Mouse (Mus musculus) heart, postnatal 4 days (tissue): ENCODE measurements at regions not wholly inside any gene's neighbourhood (a gene's known extent, or its start where the extent isn't known, plus 50 kb on each side); places are given as distances from the start of the nearest gene placed in this dataset.
A peak's percentile ranks its signal among the peaks of the same experiment; 100 is the strongest.
"Not testable (repeated sequence)": the region's sequence is repeated elsewhere in the genome, so short reads cannot be mapped to it uniquely, and the experiment has no call there.

ENCODE experiments used
- DNase-seq: peaks from one replicate; pipeline ENCODE4 v3.0.0; 2021

DNA sequence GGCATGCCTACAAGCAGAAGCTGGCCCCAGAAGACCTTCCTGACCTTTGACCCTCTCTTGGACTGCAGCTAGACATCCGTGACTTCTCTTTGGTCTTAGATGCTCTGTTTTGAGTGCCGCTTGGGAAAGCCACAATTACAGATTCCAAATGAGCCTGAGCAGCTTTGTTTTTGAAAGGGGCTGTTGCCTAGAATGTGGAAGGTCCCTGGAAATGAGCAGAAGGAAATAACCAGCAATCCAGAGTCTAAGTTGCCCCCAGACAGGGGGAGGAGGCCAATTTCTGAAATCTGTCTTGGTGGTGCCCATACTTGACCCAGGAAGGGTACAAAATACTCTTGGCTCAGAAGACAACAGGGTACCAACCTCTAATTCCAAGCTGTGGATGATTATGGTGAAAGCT lies 253.9 kb downstream of the Nuak1 start:
- no peak for DNase-seq

GRCm38 (mm10) chr10:84199035-84199434 lies 241.4 kb downstream of the Nuak1 start:
- DNase-seq, result no peak

DNA sequence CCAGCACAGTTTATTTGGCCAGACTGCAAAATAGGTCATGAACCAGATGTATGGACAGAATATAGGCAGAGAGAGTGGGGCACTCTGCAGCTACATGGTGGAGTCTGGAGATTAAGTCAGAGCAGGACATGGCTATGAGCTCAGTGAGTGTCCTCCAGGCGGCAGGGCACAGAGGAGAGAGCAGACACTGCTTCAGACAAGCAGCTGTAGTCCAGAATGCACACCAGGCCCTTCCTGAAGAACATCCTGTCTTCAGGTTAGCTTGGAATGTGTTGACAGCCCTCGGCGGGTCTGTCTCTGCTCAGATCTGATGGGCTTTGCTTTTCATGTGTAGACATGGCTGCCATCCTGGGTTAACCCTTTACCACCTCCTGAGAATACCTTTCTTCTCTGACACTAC lies 238.6 kb downstream of the Nuak1 start:
- peak; percentile 12 for DNase-seq

GRCm38 (mm10) chr10:84212096-84212785 lies 228.2 kb downstream of the Nuak1 start:
- DNase-seq, result no peak

- DNase-seq, result no peak
These were observed 225.6 kb downstream of the Nuak1 start for GRCm38 (mm10) chr10:84214812-84215211.

DNA sequence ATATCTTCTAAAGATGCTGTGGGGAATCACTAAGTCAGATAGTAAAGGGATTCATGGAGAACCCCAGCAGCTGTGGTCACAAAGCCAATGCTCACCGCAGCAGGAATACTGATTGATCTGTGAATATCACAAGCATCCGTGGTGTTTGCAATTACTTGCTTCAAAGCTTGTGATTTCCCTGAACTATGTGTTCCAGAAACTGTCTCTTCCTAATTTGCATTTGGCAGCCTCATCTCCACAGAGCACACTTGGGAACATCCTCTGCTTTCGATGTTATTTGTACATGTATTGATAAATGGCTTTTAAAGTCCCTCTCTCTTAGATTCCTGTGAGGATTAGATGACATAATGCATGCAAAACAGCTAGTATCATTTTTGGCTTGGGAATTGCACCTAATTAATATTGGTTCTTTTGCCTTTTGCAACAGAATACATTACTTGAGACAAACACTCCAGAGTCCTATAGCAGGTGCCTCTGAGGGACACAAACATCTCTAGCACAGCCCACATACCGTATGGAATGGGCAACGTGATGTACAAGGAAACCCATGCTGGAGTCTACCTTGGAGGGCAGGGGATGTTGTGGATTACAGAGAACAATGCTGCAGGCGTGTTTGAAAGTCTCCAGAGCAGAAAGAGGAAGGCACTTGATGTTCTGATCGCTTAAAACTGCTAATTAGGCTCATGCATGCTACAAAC lies 211.0 kb downstream of the Nuak1 start:
- no peak for DNase-seq

GRCm38 (mm10) chr10:84230011-84230781 lies 210.2 kb downstream of the Nuak1 start:
- peak; percentile 80 for DNase-seq

- DNase-seq, result no peak
These were observed 205.4 kb downstream of the Nuak1 start for GRCm38 (mm10) chr10:84235006-84235405.

- DNase-seq, result no peak
These were observed 204.2 kb downstream of the Nuak1 start for GRCm38 (mm10) chr10:84236236-84236635.

DNA sequence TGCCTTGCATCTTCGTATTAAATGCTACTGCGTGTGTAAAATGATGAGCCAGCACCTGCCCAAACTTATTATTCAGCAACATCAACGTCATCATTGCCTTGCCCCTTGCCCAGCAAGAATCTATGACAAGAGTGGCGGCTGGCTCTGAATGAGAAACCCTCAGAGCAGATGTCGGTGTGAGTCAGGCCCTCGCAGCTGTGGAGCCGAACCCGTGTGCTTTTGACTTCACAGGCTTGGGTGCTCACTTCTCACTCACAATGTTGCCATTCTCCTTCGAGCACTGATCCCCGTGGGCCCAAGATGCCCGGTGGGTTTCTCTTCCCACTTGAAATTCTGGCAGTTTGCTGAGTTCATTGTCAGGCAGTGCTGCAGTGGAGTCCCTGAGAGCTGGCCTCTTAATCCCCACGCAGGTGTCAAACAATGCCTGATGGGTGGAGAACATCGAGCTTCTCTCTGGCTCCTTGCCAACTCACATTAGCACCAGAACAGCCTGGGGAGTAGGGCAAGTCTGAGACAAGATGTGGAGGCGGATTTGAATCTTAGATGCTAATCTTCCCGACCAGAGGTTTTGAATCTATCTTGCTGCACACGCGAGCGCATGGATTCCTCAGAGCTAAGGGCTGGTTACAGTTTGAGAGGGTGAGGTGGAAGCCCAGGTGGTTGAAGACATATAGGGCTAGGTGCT lies 202.0 kb downstream of the Nuak1 start:
- DNase-seq, result no peak

- DNase-seq, result no peak
These were observed 197.1 kb downstream of the Nuak1 start for GRCm38 (mm10) chr10:84243283-84243682.

DNA sequence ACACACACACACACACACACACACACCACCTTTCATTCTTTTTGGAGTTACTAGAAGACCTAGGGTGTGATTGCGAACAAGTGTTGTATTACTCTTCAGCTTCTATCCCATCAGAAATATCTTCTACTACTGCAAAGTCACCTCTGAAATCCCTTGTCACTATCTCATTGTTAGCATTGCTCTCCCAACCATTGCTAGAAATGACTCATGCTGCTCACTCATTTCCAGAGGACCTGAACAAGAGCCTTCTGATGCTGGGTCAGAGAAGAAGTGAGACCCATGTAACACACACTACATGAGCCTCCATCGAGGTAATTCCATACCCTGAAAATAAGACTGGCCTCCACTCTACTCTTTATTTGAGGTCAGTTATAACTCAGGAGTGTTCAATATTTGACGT lies 191.1 kb downstream of the Nuak1 start:
- no peak for DNase-seq

DNA sequence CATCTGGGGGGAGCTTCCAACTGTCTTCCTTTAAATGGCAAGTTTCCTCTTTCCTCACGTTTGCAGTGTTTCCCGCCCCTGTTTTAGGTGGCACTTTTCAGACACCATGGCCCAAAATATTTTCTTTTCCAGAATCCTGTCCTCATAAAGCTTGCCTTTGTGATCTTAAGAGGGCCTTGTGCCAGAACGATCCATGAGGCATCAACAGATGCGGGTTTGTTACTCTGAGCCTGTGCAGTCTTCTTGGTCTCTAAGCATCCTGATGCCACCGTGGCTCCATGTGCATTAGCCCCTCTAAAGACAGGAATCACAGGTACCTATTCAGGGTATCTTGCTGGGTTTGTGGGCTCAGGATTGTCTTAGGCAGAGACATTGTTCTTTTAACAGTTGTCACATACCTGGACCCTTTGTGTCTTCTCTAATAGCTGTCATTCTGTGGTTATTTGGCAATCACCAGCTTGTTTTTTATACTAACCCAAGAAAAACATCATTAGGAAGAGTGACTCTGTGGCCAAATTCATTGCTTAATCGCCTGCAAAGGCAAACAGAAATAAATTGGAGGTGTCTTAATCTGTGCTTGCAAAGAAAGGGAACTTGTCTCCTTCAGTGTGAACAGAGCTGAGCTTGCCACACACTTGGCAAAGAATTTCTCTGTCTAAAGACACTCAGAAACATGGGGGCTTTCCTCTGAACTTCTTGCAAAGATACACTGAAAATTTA lies 179.3 kb downstream of the Nuak1 start:
- no peak for DNase-seq

DNA sequence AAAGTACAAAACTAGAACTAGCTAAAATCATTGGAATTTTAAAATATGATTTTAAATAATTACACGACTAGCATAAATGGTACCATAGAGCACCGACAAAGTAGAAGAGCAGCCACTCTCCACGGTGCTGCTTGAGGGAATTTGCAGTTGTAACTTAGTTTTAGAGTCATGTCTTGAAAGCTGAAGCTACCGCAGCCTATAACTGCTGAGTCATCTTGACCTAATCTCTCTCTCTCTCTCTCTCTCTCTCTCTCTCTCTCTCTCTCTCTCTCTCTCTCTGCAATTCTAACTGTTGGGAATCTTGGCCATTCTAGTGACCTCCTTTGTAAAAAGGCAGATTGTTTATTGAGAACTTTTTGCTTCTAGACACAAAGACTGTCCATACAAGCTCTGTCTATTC lies 177.5 kb downstream of the Nuak1 start:
- DNase-seq, result no peak

DNA sequence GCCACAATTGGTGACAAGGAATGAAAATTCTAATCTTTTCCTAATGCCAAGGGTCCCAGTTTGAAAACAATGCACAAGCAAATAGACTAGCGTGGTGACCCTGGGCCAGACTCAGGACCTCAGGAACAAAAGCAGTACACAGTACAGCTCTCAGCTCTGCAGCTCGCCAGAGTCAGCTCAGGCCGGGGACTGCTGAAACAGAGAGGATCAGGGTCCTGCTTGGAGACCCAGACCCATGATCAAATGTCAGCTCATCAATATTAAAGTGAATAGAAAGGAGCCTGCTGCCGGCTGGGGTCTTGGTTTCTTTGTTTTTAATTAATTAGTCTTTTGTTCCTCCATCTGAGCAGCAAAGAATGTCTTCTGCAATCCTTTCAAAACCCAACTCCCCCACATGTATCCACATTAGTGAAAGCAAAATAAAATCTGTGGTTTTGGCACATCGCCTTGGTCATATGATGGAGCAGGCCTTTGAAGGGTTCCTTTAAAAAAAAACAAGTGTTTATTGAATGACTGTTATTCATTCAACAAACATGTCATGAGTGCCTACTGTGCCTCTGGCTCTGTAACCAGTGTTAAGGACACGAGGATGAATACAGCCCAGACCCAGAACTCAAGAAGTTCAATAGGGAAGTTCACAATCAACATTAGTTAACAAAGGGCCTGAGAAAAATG lies 154.4 kb downstream of the Nuak1 start:
- no peak for DNase-seq

DNA sequence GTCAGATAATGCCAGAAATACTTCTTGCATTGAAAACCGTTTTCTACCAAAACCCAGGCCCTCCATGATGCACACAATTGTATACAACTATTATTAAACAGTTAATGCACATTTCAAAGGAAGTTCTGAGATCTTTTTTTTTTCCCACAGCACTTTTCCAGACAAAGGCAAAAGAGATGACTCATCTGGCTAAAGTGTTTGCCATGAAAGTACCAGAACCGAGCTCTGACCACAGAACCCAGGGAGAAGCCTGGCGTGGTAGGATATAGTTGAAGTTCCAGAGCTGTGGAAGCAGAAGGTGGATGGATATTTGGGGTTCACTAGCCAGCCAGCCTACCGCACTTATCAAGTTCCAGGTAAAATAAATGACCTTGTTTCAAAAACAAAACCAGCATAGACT lies 146.0 kb downstream of the Nuak1 start:
- DNase-seq, result no peak

DNA sequence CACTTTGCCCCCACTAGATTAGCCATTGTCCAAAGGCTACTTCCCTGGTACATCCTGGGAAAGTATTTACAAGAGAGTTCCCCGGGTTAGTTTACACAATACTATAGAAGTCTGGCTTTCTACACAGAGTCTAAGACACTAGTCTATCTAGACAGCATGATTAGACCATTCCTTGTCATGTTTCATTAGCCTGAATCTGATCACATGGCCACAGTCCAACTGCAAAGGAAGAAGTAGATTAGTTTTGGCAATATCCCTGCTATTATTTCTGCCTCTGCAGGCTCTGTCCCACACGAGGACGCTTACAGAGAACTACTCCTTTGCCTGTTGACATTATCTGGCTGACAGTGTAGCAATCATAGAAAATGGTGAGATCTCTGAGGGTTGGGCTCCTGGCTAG lies 144.2 kb downstream of the Nuak1 start:
- DNase-seq, result no peak

DNA sequence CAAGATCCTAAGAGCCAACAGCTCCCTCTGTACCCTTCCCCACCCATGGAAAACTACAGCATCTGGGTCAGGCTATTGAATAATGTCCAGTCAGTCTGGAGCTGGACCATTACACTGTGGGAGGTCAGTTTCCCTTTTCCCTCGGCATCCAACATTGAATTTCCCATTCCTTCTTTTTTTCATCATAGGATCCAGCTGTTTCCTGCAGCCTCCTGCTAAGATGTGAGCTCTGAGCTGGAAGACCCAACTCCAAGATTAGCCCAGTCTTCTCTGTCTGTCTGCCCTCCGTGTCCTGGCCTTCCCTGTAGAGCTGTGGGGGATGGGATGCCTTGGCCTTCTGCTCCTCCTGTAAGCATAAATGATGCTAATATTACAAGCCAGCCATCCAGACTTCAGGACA lies 138.8 kb downstream of the Nuak1 start:
- DNase-seq, result peak; percentile 16

- no peak for DNase-seq
These were observed 137.4 kb downstream of the Nuak1 start for GRCm38 (mm10) chr10:84302821-84303520.

DNA sequence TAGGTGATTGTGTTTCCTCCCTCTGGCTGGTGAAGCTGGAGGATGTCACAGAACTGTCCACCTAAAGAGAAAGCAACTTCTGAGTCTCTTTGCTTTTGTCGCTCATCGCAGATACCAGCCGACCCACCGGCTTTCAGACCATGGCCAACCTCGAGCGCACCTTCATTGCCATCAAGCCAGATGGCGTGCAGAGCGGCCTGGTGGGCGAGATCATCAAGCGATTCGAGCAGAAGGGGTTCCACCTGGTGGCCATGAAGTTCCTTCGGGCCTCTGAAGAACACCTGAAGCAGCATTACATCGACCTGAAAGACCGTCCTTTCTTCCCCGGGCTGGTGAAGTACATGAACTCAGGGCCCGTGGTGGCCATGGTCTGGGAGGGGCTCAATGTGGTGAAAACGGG lies 131.7 kb downstream of the Nuak1 start:
- not testable (repeated sequence) for DNase-seq

- DNase-seq, result no peak
These were observed 129.7 kb downstream of the Nuak1 start for GRCm38 (mm10) chr10:84310653-84311052.
